Mouse (Mus musculus) spleen, postnatal 36 days (tissue): ENCODE measurements around the gene Gm11627.
"Not testable (repeated sequence)": the region's sequence is repeated elsewhere in the genome, so short reads cannot be mapped to it uniquely, and the experiment has no call there.

Source experiments
- DNase-seq, 2 experiments: peaks; one replicate each; pipeline ENCODE4 v3.0.0; 2022; ENCODE audit warnings: low spot score in 2 of 2, mixed read lengths in 1 of 2

Gm11627 gene

GRCm38 (mm10) chr11:102564952-102565671 lies 14.1 kb downstream of the Gm11627 start:
- not testable (repeated sequence) for DNase-seq

GRCm38 (mm10) chr11:102558704-102559103 lies 20.6 kb downstream of the Gm11627 start:
- DNase-seq: no peak

- no peak for DNase-seq
Observed at GRCm38 (mm10) chr11:102557386-102557785, 21.9 kb downstream of the Gm11627 start.

DNA sequence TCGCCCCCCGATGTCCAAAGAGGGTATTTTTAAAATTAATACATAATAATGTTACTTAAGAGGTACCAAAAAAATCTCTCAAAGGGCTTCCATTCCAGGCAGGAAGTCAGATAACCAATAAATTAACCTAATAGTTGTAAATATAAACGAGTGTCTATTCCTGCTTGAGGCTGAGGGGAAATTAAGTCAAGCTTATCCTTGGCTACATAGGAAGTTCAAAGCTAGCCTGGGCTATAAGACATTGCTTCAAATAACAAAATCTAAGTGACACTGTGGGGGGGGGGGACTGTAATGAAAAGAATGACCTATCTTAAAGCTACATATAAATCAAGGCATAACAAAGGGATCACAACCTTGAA lies 22.6 kb downstream of the Gm11627 start:
- no peak for DNase-seq

DNA sequence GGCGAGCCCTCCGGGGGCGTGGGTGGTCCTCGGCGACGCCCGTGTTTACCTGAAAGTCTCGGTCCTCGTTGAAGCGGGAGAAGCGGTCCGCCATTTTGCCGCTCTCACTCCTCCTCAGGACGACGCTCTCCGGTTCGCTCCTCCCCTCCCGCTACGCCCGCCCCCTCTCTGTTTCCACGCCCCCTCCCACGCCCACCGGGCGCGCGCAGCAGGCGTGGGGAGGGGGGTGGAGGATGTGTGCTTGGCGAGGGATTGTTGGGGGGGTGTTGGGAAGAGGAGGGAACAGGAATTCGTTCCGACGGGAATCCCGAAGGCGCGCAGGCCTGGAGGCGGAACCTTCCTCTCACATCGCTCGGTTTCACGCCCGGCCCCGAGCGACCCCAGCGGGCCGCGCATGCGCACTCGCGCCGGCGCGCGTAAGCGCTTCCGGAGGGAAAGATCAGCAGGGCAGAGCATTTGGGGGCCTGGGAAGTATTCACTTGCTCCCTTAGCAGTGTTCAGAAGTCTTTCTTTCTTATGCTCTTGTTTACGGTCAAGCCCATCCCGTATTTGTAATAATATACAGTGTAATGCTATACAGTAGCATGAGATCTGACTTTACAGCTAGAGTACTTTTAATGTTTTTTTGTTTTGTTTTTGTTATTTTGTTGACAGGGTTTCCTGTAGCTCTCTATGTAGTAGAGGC lies 23.1 kb downstream of the Gm11627 start, which contains the start of gene Gpatch8:
Gpatch8 (minus strand) TSS at position 362 of the 685 bp plus-strand sequence.
- peak; percentile 84 to 89 for DNase-seq

DNA sequence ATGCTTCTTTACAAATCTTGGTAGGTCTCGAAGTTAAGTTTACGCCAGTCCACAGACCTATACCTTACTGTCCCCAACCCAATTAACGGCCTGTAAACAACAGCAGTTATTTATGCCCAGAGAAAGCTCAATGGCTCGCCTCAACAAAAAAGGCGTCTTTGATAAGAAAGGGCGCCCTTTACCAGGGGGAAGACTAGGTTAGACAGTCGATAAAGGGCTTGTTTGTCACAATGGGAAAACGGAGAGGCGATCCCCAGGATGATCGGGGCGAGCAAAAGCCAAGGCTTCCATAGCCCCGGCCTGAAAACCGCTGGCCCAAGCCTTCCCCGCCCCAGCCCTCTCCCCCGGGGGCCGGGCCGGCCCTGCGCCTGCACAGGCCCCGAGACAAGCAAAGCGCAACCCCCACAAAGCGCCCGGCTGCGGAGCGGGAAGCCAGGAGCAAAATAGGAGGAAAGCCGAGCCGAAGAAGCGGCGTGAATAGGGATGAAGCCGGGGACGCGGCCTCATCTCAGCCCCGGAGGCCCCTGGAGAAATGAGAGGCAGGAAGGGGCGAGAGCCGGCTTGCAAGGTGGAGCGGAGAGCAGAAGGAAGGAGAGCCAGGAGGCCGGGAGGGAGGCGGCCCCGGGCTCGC lies 23.7 kb downstream of the Gm11627 start:
- no peak for DNase-seq

DNA sequence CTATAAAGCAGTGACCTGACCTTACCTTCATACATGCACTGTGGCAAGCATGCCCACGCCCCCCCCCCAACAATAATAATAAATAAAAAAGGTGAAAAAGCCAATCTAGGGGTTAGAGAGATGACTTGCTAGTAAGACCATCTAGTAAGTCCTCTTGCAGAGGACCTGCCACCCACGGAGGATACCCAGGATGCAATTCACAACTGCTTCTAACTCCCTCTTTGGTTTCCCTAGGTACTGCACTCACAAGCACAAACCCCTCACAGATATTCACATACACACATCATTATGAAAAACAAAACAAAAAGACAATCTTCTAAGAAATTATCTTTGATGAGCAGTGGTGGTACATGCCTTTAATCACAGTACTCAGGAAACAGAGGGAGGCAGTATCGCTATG lies 27.2 kb downstream of the Gm11627 start:
- DNase-seq: no peak

GRCm38 (mm10) chr11:102551176-102551575 lies 28.1 kb downstream of the Gm11627 start:
- no peak for DNase-seq

DNA sequence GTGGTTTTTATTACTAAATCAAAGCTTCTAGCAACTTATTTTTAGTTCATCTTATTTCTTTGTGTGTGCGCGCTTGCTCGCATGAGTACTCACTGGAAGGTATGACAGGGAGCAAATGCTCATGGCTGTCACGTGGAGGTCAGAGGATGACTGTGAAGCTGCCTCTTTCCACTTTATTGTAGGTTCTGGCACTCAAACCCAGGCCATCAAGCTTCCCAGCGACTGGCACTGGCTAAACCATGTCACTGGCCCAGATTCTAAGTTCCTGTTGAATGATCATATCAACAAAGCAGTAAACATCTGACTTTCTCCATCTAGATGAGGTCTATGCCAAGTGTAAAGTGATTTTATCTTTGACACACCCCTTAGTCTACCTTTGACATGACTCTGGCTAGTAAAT lies 37.8 kb downstream of the Gm11627 start:
- no peak for DNase-seq

DNA sequence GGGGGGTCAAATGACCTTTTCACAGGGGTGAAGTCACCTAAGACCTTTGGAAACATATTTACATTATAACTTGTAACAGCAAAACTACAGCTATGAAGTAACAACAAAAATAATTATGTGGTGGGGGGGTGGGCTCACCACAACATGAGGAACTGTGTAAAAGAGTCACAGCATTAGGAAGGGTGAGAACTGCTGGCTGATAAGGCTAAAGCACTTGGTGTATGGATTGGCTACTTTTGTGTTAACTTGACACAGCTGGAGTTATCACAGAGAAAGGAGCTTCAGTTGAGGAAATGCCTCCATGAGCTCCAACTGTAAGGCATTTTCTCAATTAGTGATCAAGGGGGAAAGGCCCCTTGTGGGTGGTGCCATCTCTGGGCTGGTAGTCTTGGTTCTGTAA lies 39.0 kb downstream of the Gm11627 start:
- DNase-seq: not testable (repeated sequence)

DNA sequence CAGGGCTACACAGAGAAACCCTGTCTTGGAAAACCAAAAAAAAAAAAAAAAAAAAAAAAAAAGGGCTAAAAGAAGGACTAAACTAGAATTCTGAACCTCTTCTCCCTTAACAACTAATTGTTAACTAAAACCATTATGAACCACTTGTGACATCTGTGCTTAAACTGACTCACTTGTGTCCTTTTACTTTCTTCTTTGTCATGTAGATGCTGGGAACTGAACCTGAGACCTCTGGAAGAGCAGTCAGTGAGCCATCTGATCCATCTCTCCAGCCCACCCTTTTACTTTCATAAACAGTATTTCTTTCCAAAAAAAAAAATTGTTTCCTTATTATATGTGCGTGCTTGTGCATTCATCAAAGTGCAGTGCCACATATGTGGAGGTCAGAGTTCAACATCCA lies 39.6 kb downstream of the Gm11627 start:
- DNase-seq: no peak

DNA sequence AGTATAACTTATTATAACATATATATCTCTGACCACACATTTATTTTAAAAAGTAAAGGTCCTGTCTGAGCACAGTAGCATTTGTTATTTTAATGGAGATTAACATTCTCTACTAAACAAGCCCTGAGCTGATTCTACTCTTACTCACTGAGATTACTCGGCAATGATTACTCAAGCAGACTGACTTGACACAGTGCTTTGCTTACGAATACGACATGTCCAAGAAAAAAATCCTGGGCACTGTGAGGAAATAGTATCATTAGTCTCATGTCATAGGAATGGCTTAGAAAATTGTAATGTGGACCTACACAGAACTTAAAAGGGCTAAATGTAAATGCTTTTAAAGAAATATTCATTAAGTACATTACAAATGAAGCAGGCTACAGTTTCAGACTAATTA lies 43.1 kb downstream of the Gm11627 start:
- no peak for DNase-seq

- no peak for DNase-seq
Observed at GRCm38 (mm10) chr11:102534078-102534477, 45.2 kb downstream of the Gm11627 start.

DNA sequence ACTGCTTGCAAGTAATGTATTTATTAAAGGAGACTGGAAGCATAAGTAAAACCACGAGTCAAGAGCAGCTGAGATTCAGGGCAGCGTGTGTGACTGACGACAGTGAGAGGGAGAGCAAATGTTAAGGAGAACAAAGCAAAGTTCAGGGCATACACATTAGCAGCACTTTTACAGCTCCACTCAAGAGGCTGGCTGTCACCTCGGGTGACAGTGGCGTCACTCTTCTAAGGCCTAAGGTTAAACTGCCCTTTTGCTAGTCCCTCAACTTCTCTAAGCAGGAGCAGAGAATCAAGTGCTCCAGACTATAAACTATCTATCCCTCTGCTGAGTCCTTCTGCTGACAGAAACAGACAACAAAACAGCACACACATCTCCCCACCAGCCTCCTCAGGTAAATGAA lies 47.8 kb downstream of the Gm11627 start:
- DNase-seq: no peak
